In genomic region chr11:121451216-121451726, GRCm38 (mm10) we compare ENCODE assay signal across 8 mouse cellular contexts. TPM values are rescaled to one million over a fixed set of nuclear protein-coding genes. Genes with fewer than 3 reads are reported as not detected.
DNase-seq lines count a peak whose midpoint lies in the region; ATAC-seq and TF ChIP-seq lines count a peak whose summit lies in the region.

No protein-coding gene starts in this region.

- H3K27me3 ChIP-seq in kidney, embryonic 14.5 days (ENCODE audit: control insufficient read depth, insufficient read depth, low read length), result no peaks in the 10 kb centered on the region
- no peaks in the 10 kb centered on the region for H3K27me3 ChIP-seq in forebrain, postnatal 0 days (ENCODE audit: insufficient read depth, low read length)
- H3K27me3 ChIP-seq in midbrain, embryonic 12.5 days, result peaks cover 9% of the 10 kb centered on the region

- H3K4me1 ChIP-seq in kidney, embryonic 14.5 days (ENCODE audit: control insufficient read depth, insufficient read depth, low read length), result peaks cover 9% of the 10 kb centered on the region; the same call in 1 of the 2 replicates
- peaks cover 7% of the 10 kb centered on the region for H3K4me1 ChIP-seq in brown adipose tissue, adult 24 weeks (ENCODE audit: control insufficient read depth, insufficient read depth, insufficient read length, low read length)
- peaks cover 7% of the 10 kb centered on the region; the same call in 1 of the 2 replicates for H3K4me1 ChIP-seq in forebrain, postnatal 0 days (ENCODE audit: insufficient read depth)
- peaks cover 17% of the 10 kb centered on the region for H3K4me1 ChIP-seq in midbrain, embryonic 12.5 days

- H3K9ac ChIP-seq in kidney, embryonic 14.5 days (ENCODE audit: low read depth, low read length), result no peak overlapping the region
- peak overlapping the region; percentile 76 for H3K9ac ChIP-seq in forebrain, postnatal 0 days
- H3K9ac ChIP-seq in midbrain, embryonic 12.5 days (replicated peaks), result peak overlapping the region; percentile 77; the same call in 1 of the 2 replicates

- 18% methylated on average over 9 of the region's 9 CpGs for WGBS in kidney, embryonic 14.5 days
- 17% methylated on average over 9 of the region's 9 CpGs for WGBS in forebrain, postnatal 0 days
- WGBS in midbrain, embryonic 12.5 days, result 24% methylated on average over 9 of the region's 9 CpGs

- ATAC-seq in kidney, embryonic 14.5 days (ENCODE audit: low FRiP score, low TSS enrichment), result peak; percentile 15
- no peak for ATAC-seq in forebrain, postnatal 0 days
- no peak for ATAC-seq in midbrain, embryonic 12.5 days (ENCODE audit: low FRiP score, low read depth)
- ATAC-seq in frontal cortex, adult (ENCODE audit: low TSS enrichment), result no peak

- no peak for TF ChIP-seq CTCF in forebrain, postnatal 0 days (IDR thresholded peaks at IDR 0.05; ENCODE audit: low read depth)

- H3K36me3 ChIP-seq in kidney, embryonic 14.5 days (ENCODE audit: control insufficient read depth, insufficient read depth, low read length), result 0 out of 2 replicates have a peak, but pooled peaks cover 4% of the 10 kb centered on the region
- H3K36me3 ChIP-seq in forebrain, postnatal 0 days (ENCODE audit: insufficient read depth), result 0 out of 2 replicates have a peak, but pooled peaks cover 5% of the 10 kb centered on the region
- H3K36me3 ChIP-seq in midbrain, embryonic 12.5 days, result 0 out of 2 replicates have a peak, but pooled peaks cover 4% of the 10 kb centered on the region

- H3K27ac ChIP-seq in kidney, embryonic 14.5 days (ENCODE audit: low read depth, low read length), result no peak overlapping the region
- H3K27ac ChIP-seq in brown adipose tissue, adult 24 weeks (replicated peaks; ENCODE audit: low read depth, low read length), result no peak overlapping the region
- H3K27ac ChIP-seq in forebrain, postnatal 0 days (ENCODE audit: low read depth, low read length), result peak overlapping the region; percentile 86; the same call in 1 of the 2 replicates
- peak overlapping the region; percentile 85 for H3K27ac ChIP-seq in midbrain, embryonic 12.5 days (replicated peaks)

- H3K4me2 ChIP-seq in kidney, embryonic 14.5 days (replicated peaks; ENCODE audit: low read depth, low read length), result peak overlapping the region; percentile 76
- peak overlapping the region; percentile 60 for H3K4me2 ChIP-seq in forebrain, postnatal 0 days (ENCODE audit: low read depth)
- H3K4me2 ChIP-seq in midbrain, embryonic 12.5 days (replicated peaks), result peak overlapping the region; percentile 81

- no peak for DNase-seq in kidney, adult 9 months
- no peak for DNase-seq in forebrain, postnatal 0 days
- DNase-seq in ovary, postnatal 10 days (ENCODE audit: low spot score), result no peak
- no peak for DNase-seq in adrenal gland, adult 18-20 months (ENCODE audit: low spot score in 2 of 2)

- peak overlapping the region; percentile 90 for H3K4me3 ChIP-seq in kidney, embryonic 14.5 days (ENCODE audit: low read length)
- peak overlapping the region; percentile 87 for H3K4me3 ChIP-seq in brown adipose tissue, adult 24 weeks (ENCODE audit: insufficient read depth, low read depth, low read length)
- H3K4me3 ChIP-seq in forebrain, postnatal 0 days (ENCODE audit: low read depth, low read length), result peak overlapping the region; percentile 94
- H3K4me3 ChIP-seq in midbrain, embryonic 12.5 days, result peak overlapping the region; percentile 91

- no peaks in the 10 kb centered on the region for H3K9me3 ChIP-seq in kidney, embryonic 14.5 days (ENCODE audit: control insufficient read depth, low read length)
- no peaks in the 10 kb centered on the region for H3K9me3 ChIP-seq in forebrain, postnatal 0 days (ENCODE audit: low read length)
- H3K9me3 ChIP-seq in midbrain, embryonic 12.5 days, result no peaks in the 10 kb centered on the region

RNA-seq across cellular contexts. Expression of gene Tbcd, which starts 0.5 kb away (rescaled TPM):
- polyA plus RNA-seq in kidney, embryonic 14.5 days (2014; fragmentation: Nextera tagmentation; extraction: Ambion mirVana), result 19.4 and 35.1 TPM in 2 replicates
- 15.3 and 19.6 TPM in 2 replicates for polyA plus RNA-seq in brown adipose tissue, adult 24 weeks (2012; ENCODE audit: insufficient read depth, insufficient read length, missing spikeins)
- total RNA-seq in forebrain, postnatal 0 days (2014; rRNA removed), result 75.3 and 90.8 TPM in 2 replicates
- polyA plus RNA-seq in forebrain, postnatal 0 days (2015; fragmentation: Nextera tagmentation; extraction: Ambion mirVana), result 49.3 and 56.5 TPM in 2 replicates
- 57.9 and 58.4 TPM in 2 replicates for polyA plus RNA-seq in midbrain, embryonic 12.5 days (2016; fragmentation: Nextera tagmentation; extraction: Ambion mirVana)
- total RNA-seq in adrenal gland, adult 18-20 months (2021), result 10 to 100 TPM; 27.9 to 36.7 TPM

RNA-seq across cellular contexts. Expression of gene Fn3k, which starts 16.6 kb away (rescaled TPM):
- polyA plus RNA-seq in kidney, embryonic 14.5 days (2014; fragmentation: Nextera tagmentation; extraction: Ambion mirVana), result 0.81 and 1.4 TPM in 2 replicates
- 30.2 and 39.7 TPM in 2 replicates for polyA plus RNA-seq in brown adipose tissue, adult 24 weeks (2012; ENCODE audit: insufficient read depth, insufficient read length, missing spikeins)
- 2.9 and 3.3 TPM in 2 replicates for total RNA-seq in forebrain, postnatal 0 days (2014; rRNA removed)
- polyA plus RNA-seq in forebrain, postnatal 0 days (2015; fragmentation: Nextera tagmentation; extraction: Ambion mirVana), result 2.8 and 3.1 TPM in 2 replicates
- polyA plus RNA-seq in midbrain, embryonic 12.5 days (2016; fragmentation: Nextera tagmentation; extraction: Ambion mirVana), result 2.3 and 3.4 TPM in 2 replicates
- total RNA-seq in adrenal gland, adult 18-20 months (2021), result 10 to 100 TPM in 1 of 2 experiments, 1 to 10 TPM in 1; 9.5 to 15.8 TPM

RNA-seq across cellular contexts. Expression of gene Fn3krp, which starts 30.1 kb away (rescaled TPM):
- polyA plus RNA-seq in kidney, embryonic 14.5 days (2014; fragmentation: Nextera tagmentation; extraction: Ambion mirVana), result 6.3 and 7.4 TPM in 2 replicates
- 24.6 TPM in 2 replicates for polyA plus RNA-seq in brown adipose tissue, adult 24 weeks (2012; ENCODE audit: insufficient read depth, insufficient read length, missing spikeins)
- 19.0 and 19.7 TPM in 2 replicates for total RNA-seq in forebrain, postnatal 0 days (2014; rRNA removed)
- 7.0 and 8.2 TPM in 2 replicates for polyA plus RNA-seq in forebrain, postnatal 0 days (2015; fragmentation: Nextera tagmentation; extraction: Ambion mirVana)
- 9.2 and 10.7 TPM in 2 replicates for polyA plus RNA-seq in midbrain, embryonic 12.5 days (2016; fragmentation: Nextera tagmentation; extraction: Ambion mirVana)
- total RNA-seq in adrenal gland, adult 18-20 months (2021), result 10 to 100 TPM; 17.3 to 21.8 TPM

Comparison
In these comparisons a context has a peak if more than half of its experiments do, and no peak if none do; other contexts are left out.
1. H3K27ac ChIP-seq: peak in forebrain, postnatal 0 days (single experiment) and midbrain, embryonic 12.5 days (single experiment); none in kidney, embryonic 14.5 days (single experiment) and brown adipose tissue, adult 24 weeks (single experiment).
2. Peak in every context shown above with its lines, with median percentiles within 50 percentile points of each other: H3K4me2 ChIP-seq and H3K4me3 ChIP-seq.